Mouse (Mus musculus) cerebellum, adult 2 months (tissue): ENCODE results near the gene Arhgap21. TPM values are rescaled to one million over a fixed set of nuclear protein-coding genes. Genes with fewer than 3 reads are reported as not detected.

ENCODE experiments used
- DNase-seq, 2 experiments: peaks; one replicate each; pipeline ENCODE4 v3.0.0; 2021
- H3K27ac ChIP-seq: fragments of 200-500 bp; 2 replicates; pipeline ENCODE4 v1.5.1; 2012; ENCODE audit warnings: low read length, control low read depth, inconsistent platforms; ENCODE audit not compliant: insufficient read depth
- H3K27me3 ChIP-seq: fragments of 200-500 bp; 2 replicates; pipeline ENCODE4 v1.6.1; 2012; ENCODE audit warnings: inconsistent platforms, mild to moderate bottlenecking, low read length, moderate library complexity; ENCODE audit not compliant: control insufficient read depth, insufficient read depth
- H3K4me1 ChIP-seq: fragments of 200-500 bp; 2 replicates; pipeline ENCODE4 v1.6.1; 2011; ENCODE audit warnings: low read length; ENCODE audit not compliant: control insufficient read depth, insufficient read depth
- H3K4me3 ChIP-seq: fragments of 200-500 bp; replicated peaks from 2 replicates; pipeline ENCODE3; 2011; ENCODE audit warnings: mild to moderate bottlenecking, low read depth, low read length, control low read depth; ENCODE audit not compliant: insufficient read depth
- CTCF ChIP-seq: fragments of 200-500 bp; IDR thresholded peaks from 2 replicates; pipeline ENCODE4 v1.5.1; 2011; ENCODE audit warnings: low read depth, mild to moderate bottlenecking, control low read depth, low read length, moderate library complexity, borderline replicate concordance; ENCODE audit not compliant: insufficient read depth
- POLR2A ChIP-seq: fragments of 200-500 bp; IDR thresholded peaks from 2 replicates; pipeline ENCODE4 v1.6.1; 2011; ENCODE audit warnings: low read length, control low read depth, borderline replicate concordance; ENCODE audit not compliant: insufficient read depth
- WGBS: fragments of 180-500 bp; shearing (Covaris S2); methylation state at CpG from one replicate; pipeline ENCODE4 v1.1.7; 2018; 5-methylcytosine and 5-hydroxymethylcytosine counted together
- polyA plus RNA-seq: library from polyadenylated mRNA; depleted of rRNA; stranded (reverse); fragments of >200 nt; gene quantifications from 2 replicates; pipeline ENCODE4 v1.2.3, GENCODE M21; 2012

The Arhgap21 gene
- polyA plus RNA-seq, 1 experiment: 213 TPM

GRCm38 (mm10) chr2:20928454-20928853, 40.2 kb downstream of the Arhgap21 start:
- Histone ChIP-seq H3K4me1 (peaks cover 9% of the 10 kb centered on the region; the same call in 1 of the 2 replicates), H3K27ac (no peak overlapping the region), H3K4me3 (no peak overlapping the region), H3K27me3 (no peaks in the 10 kb centered on the region)
- no peak for TF ChIP-seq POLR2A
- TF ChIP-seq CTCF: no peak
- DNase-seq: no peak

- no peak for TF ChIP-seq CTCF
- no peak for TF ChIP-seq POLR2A
- H3K27ac ChIP-seq: no peak overlapping the region
- WGBS: 87% methylated on average over 1 of the region's 1 CpGs
- H3K27me3 ChIP-seq: no peaks in the 10 kb centered on the region
- peaks cover 5% of the 10 kb centered on the region; the same call in 1 of the 2 replicates for H3K4me1 ChIP-seq
- H3K4me3 ChIP-seq: no peak overlapping the region
- DNase-seq: peak in 1 of 2 experiments; percentile 29
These were observed 43.7 kb downstream of the Arhgap21 start for GRCm38 (mm10) chr2:20924938-20925337.

- Histone ChIP-seq H3K4me3 (no peak overlapping the region), H3K27ac (no peak overlapping the region), H3K27me3 (no peaks in the 10 kb centered on the region), H3K4me1 (no peaks in the 10 kb centered on the region; the same call in 1 of the 2 replicates)
- no peak for DNase-seq
- 17% methylated on average over 1 of the region's 1 CpGs for WGBS
- TF ChIP-seq POLR2A (no peak), CTCF (no peak)
These were observed 46.3 kb downstream of the Arhgap21 start for GRCm38 (mm10) chr2:20922366-20922765.

GRCm38 (mm10) chr2:20921558-20921957, 47.1 kb downstream of the Arhgap21 start:
- Histone ChIP-seq H3K27ac (no peak overlapping the region), H3K4me1 (no peaks in the 10 kb centered on the region; the same call in 1 of the 2 replicates), H3K4me3 (no peak overlapping the region), H3K27me3 (no peaks in the 10 kb centered on the region)
- TF ChIP-seq CTCF (no peak), POLR2A (no peak)
- 76% methylated on average over 2 of the region's 2 CpGs for WGBS
- no peak for DNase-seq

GRCm38 (mm10) chr2:20921021-20921420, 47.7 kb downstream of the Arhgap21 start:
- no peak for DNase-seq
- TF ChIP-seq CTCF: no peak
- TF ChIP-seq POLR2A: no peak

GRCm38 (mm10) chr2:20914531-20915320, 54.0 kb downstream of the Arhgap21 start:
- H3K27me3 ChIP-seq: no peaks in the 10 kb centered on the region
- H3K4me1 ChIP-seq: peaks cover 25% of the 10 kb centered on the region; the same call in 1 of the 2 replicates
- 58% methylated on average over 10 of the region's 10 CpGs for WGBS
- TF ChIP-seq POLR2A (no peak), CTCF (no peak)
- H3K4me3 ChIP-seq: no peak overlapping the region
- peak in 1 of 2 experiments; percentile 41 for DNase-seq
- H3K27ac ChIP-seq: no peak overlapping the region

More at GRCm38 (mm10) chr2:20921021-20921420, 47.7 kb downstream of the Arhgap21 start:
- 58% methylated on average over 1 of the region's 1 CpGs for WGBS
- Histone ChIP-seq H3K4me3 (no peak overlapping the region), H3K4me1 (peaks cover 2% of the 10 kb centered on the region; the same call in 1 of the 2 replicates), H3K27ac (no peak overlapping the region), H3K27me3 (no peaks in the 10 kb centered on the region)

- DNase-seq: no peak
- H3K4me1 ChIP-seq: peaks cover 35% of the 10 kb centered on the region
- no peak for TF ChIP-seq CTCF
- TF ChIP-seq POLR2A: no peak
- 96% methylated on average over 1 of the region's 1 CpGs for WGBS
- peak overlapping the region; percentile 79 for H3K27ac ChIP-seq
- no peak overlapping the region for H3K4me3 ChIP-seq
- H3K27me3 ChIP-seq: no peaks in the 10 kb centered on the region
These were observed 55.7 kb downstream of the Arhgap21 start for GRCm38 (mm10) chr2:20913019-20913415.

- peak in 1 of 2 experiments; percentile 74 for DNase-seq
- no peaks in the 10 kb centered on the region for H3K27me3 ChIP-seq
- H3K4me3 ChIP-seq: no peak overlapping the region
- 52% methylated on average over 11 of the region's 11 CpGs for WGBS
- peaks cover 36% of the 10 kb centered on the region for H3K4me1 ChIP-seq
- peak overlapping the region; percentile 89 for H3K27ac ChIP-seq
- TF ChIP-seq POLR2A (no peak), CTCF (no peak)
These were observed 56.2 kb downstream of the Arhgap21 start for GRCm38 (mm10) chr2:20912348-20913018.
